Mouse (Mus musculus): ENCODE measurements around the gene Pgk1.

DNA sequence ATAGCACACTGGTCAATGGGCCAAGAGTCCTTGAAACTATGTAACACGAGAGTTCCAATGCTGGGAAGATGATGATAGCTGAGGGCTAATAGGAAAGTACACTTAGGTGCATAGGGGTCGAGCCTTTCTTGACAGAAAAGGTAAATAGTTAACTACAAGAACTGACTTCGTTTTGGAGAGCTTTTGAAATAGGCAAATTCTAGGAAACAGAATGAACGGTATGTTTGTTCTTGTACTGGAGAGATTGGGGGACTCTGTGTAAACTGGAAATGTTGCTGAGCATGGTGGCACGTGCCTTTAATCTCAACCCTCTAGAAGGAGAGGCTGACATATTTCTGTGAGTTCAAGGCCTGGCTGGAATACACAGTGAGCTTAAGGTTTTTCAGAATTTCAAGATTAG, 22.3 kb upstream of the Pgk1 start:
- TF ChIP-seq POLR2A (IDR thresholded peaks at IDR 0.05; ENCODE audit: control insufficient read depth, extremely low read depth, insufficient read depth, low read length, poor library complexity), result no peak
- TF ChIP-seq CTCF (IDR thresholded peaks at IDR 0.05; ENCODE audit: borderline replicate concordance, control insufficient read depth, extremely low read depth, insufficient read depth, low read length, poor library complexity), result no peak

Measured in thymus, adult 2 months (tissue).